Mouse (Mus musculus): ENCODE data around the gene Spata13. TPM values are rescaled to one million over a fixed set of nuclear protein-coding genes. Genes with fewer than 3 reads are reported as not detected.
A peak's percentile ranks its signal among the peaks of the same experiment; 100 is the strongest.

Spata13 gene
- total RNA-seq, 2 experiments from 2014 or later: 1.6 to 2.1 TPM

DNA sequence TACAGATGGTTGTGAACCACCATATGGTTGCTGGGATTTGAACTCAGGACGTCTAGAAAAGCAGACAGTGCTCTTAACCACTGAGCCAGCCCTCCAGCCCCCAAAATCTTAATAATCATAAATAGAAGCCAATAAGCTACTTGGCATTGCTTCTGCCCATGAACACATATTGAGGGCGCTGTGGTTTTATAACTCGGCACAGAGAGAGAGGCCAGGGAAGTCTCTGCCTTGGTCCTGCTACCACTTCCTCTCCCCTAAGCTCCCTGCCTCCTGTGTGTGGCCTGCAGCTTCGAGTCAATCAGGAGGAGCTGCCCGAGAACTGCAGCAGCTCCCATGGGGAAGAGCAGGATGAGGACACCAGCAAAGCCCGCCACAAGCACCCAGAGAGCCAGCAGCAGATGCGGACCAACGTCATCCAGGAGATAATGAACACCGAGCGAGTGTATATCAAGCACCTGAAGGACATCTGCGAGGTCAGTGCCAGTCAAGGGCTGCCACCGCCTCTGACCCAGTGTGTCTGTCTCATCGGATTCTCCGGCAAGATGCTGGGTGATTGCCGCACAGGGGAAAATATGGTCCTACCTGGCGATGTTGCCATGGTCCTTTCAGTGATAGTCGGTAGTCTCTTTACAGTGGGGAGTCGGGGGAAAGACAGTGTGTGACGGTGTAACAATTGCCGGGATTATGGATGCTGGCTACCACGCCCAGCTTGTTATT is 113.5 kb downstream of the Spata13 start:
- no peak for DNase-seq (ENCODE audit: low spot score)

DNA sequence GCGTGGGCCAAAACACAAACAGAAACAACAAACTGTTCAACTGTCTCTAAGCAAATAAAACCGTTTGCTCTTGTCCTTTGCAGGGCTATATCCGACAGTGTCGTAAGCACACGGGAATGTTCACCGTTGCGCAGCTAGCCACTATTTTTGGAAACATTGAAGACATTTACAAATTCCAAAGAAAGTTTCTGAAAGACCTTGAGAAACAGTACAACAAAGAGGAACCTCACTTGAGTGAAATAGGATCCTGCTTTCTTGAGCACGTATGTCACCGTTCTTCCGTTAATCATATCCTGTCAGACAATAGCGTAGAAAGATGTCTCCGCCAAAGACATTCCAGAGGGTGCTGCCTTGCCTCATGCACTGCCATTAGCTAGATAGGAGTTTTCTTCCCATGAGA is 116.1 kb downstream of the Spata13 start:
- no peak for DNase-seq (ENCODE audit: low spot score)

DNA sequence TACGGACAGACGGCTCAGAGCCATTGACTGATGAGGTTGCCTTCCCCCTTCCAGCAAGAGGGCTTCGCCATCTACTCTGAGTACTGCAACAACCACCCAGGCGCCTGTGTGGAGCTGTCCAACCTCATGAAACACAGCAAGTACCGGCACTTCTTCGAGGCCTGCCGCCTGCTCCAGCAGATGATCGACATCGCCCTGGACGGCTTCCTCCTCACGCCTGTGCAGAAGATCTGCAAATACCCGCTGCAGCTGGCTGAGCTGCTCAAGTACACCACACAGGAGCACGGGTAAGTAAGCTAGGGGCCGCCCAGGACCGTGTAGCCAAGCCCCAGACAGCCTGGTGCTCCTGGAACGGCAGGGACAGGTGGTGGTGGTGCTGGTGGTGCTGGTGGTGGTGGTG is 117.8 kb downstream of the Spata13 start:
- DNase-seq (ENCODE audit: low spot score): no peak

- DNase-seq (ENCODE audit: low spot score): no peak
Observed at GRCm38 (mm10) chr14:60752892-60753800, 119.3 kb downstream of the Spata13 start.

DNA sequence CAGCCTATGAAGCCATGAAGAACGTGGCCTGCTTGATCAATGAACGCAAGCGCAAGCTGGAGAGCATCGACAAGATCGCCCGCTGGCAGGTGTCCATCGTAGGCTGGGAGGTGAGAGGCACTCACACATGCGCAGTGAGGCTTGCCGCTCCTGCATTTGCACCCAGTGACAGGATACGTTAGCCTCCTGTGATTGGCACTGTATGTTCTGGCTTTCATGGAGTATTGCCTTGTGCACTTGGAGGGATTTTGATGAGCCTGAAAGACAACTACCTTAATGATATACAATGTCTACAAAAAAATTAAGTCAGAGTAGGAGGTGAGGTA is 120.0 kb downstream of the Spata13 start:
- no peak for DNase-seq (ENCODE audit: low spot score)

- DNase-seq (ENCODE audit: low spot score): no peak
Observed at GRCm38 (mm10) chr14:60754656-60755055, 120.9 kb downstream of the Spata13 start.

DNA sequence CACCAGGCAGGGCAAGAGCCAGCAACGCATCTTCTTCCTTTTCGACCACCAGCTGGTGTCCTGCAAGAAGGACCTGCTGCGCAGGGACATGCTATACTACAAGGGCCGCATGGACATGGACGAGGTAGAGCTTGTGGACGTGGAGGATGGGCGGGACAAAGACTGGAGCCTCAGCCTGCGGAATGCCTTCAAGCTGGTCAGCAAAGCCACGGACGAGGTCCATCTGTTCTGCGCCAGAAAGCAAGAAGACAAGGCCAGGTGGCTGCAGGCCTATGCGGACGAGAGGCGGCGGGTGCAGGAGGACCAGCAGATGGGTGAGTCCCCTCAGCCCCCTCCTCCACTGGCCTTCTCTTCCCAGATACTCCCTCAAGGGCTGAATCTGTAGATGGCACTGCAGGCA is 122.5 kb downstream of the Spata13 start:
- DNase-seq (ENCODE audit: low spot score): no peak

- DNase-seq (ENCODE audit: low spot score): no peak
Observed at GRCm38 (mm10) chr14:60757265-60757664, 123.5 kb downstream of the Spata13 start.

- no peak for DNase-seq (ENCODE audit: low spot score)
Observed at GRCm38 (mm10) chr14:60757722-60758121, 123.9 kb downstream of the Spata13 start.

DNA sequence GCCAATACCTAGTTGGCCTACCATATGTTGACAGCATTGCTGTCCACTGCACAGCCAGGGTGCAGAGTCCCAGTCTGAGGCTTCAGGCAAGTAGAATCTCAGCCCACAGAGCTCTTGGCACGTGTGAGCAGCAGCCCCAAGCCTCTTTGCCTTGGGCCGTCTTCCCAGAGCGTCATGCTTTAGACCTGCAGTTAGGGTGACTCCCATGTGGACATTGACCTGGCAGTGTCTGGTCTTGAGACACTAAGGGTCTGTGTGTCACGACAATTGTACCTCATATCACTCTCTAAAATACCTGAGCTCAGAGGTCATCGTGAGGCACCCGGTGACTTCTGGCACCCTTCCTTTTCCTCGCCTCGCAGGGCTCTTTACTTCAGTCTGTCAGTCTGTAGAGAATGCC is 125.3 kb downstream of the Spata13 start:
- DNase-seq (ENCODE audit: low spot score): no peak

DNA sequence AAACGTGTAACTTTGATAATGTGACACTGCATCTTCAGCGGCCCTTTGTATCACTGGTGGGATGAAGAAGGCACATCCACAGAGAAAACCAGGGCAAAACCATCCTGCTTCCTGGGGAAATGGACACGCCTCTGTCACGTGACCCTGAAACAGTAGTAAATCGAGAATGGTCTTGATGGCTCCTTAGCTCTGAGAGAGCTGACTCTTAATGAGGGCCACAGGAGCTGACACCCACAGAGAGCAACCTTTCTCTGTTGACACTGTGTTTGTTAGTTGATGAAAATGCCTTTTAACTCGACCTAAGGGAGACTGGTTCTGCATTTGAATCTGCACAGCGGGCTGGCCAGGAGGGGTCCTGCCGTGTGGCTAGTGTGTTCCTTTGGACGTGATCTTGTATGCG is 128.0 kb downstream of the Spata13 start:
- no peak for DNase-seq (ENCODE audit: low spot score)

GRCm38 (mm10) chr14:60762754-60763153 is 129.0 kb downstream of the Spata13 start:
- DNase-seq (ENCODE audit: low spot score): no peak

GRCm38 (mm10) chr14:60763746-60764145 is 129.9 kb downstream of the Spata13 start:
- DNase-seq (ENCODE audit: low spot score): no peak

DNA sequence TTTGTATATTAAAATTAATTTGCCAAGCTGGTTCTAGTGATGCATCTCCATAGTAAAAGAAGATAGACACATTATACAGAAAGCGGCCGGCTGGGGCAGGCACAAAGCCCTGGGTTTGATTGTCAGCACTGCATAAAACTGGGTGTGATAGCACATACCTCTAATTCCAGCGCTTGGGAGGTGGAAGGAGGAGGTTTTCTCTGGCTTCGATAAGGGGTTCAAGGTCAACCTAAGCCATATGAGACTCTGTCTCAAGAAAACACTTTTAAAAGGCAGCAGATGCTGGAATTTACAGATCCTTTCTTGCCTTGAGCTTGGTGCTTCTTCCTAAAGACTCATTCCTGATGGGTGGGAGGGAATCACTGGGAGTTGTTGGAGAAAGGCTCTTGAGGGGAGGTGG is 130.7 kb downstream of the Spata13 start:
- no peak for DNase-seq (ENCODE audit: low spot score)

DNA sequence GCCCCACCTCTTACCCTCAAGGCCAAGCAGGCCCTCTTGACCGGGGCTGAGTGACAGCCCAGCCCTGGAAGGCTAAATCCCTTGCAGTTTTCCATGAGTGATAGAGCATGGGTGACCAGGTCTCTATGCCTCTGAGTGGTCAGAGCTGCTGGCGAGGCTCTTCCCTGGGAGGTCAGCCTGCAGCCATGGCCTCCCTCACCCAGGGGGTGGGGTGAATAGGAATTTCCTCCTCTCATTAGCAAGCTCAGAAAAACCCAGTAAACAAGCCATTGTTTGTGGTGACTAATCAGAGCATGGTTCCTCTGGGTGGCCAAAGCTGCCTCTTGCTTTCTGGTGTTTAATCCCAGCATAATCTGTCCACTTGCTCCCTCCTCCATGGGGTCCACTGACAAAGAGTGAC is 131.2 kb downstream of the Spata13 start:
- DNase-seq (ENCODE audit: low spot score): no peak

DNA sequence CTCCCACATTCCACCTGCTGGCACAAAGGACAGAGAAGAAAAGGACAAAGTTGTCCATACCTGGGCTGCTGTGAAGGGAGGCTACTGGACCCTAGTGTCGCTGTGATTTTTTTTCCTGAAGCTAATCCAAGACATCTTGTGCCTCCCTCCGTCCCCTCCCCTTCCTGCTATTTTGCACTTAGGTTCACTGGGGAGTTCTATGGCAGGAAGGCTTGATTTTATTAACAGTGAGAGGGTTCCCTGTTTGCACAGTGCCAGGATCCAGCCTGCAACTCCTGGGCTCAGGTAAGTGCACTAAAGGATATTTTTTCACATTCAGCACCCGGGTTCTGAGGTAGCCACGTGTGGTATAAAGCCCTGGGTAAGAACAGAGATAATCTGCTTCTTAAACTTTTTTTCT is 134.1 kb downstream of the Spata13 start, which contains the start of gene C1qtnf9:
TSS of gene C1qtnf9 (plus strand) at position 251 of the 400 bp plus-strand sequence.
- no peak for DNase-seq (ENCODE audit: low spot score)

DNA sequence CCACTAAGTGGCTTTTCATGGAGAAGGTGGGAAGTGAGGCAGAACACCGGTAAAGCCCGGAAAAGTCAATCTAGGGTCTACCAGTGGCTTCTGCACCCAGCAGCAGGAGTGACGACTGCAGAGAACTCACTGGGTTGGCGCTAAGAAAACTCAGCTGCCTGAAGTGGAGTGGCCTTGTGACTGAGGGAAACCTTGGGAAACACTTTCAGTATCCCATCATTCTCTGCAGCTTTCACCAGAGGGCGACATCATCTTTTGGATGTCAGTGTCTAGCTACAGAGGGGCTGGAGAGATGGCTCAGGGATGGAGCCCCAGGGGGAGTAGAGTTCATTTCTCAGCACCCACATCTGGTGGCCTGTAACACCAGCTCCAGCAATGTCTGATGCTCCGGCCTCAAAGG is 135.5 kb downstream of the Spata13 start:
- DNase-seq (ENCODE audit: low spot score): no peak

DNA sequence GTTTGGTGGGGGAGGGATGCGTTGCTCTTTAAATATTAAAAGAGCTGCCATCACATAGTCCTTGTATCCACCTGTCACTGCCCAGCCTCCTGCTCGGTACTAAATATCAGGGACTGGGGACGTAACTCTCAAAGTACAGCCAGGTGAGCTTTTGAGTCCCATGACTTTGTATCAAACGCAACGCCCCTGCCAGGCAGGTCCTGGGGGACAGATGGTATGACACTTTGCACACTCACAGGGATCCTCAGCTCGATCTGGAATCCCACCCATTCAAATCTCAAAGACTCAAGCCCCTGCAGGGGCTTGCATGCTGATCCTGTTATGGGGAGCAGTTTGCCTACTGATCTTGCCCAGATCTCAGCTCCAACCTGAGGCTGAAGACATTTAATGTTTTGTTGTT is 136.8 kb downstream of the Spata13 start:
- no peak for DNase-seq (ENCODE audit: low spot score)

- peak; percentile 64 for DNase-seq (ENCODE audit: low spot score)
Observed at GRCm38 (mm10) chr14:60771057-60771456, 137.3 kb downstream of the Spata13 start.

GRCm38 (mm10) chr14:60773476-60773875 is 139.7 kb downstream of the Spata13 start:
- no peak for DNase-seq (ENCODE audit: low spot score)

GRCm38 (mm10) chr14:60776521-60776920 is 142.7 kb downstream of the Spata13 start:
- DNase-seq (ENCODE audit: low spot score): no peak

DNA sequence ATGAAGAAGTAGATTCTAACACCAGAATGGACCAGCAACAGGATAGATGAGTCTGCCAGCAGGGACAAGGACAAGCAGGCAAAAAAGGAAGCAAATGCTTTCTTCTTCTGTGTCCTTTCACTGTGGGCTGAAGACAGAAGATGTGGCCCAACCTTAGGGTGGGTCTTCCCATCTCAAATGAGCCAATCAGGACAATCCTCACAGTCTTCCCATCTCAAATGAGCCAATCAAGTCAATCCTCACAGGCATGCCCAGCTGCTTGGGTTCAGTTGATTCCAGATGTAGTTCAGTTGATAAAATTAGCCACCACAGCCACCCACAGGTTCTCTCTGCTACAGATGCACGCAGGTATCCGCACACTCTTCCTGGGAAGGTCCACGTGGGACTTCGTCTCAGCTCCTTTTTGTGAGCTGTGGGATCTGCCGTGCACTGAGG is 143.7 kb downstream of the Spata13 start:
- DNase-seq (ENCODE audit: low spot score): no peak

DNA sequence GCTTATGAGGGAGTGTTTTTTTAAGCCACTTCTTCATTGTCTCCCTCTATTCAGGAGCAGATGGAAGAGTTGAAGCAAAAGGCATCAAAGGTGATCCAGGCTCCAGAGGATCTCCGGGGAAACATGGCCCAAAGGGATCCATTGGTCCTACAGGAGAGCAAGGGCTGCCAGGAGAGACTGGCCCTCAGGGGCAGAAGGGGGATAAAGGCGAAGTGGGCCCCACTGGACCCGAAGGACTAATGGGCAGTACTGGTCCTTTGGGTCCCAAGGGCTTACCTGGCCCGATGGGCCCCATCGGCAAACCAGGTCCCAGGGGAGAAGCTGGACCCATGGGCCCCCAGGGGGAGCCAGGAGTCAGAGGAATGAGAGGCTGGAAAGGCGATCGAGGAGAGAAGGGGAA is 145.4 kb downstream of the Spata13 start:
- DNase-seq (ENCODE audit: low spot score): no peak
